Mouse (Mus musculus) layer of hippocampus, adult 9-10 months (tissue): ENCODE results near the gene Tmem69.

Experiments
- DNase-seq: peaks from one replicate; pipeline ENCODE4 v3.0.0; 2022; ENCODE audit warnings: low spot score

Tmem69 gene

GRCm38 (mm10) chr4:116555413-116556300 lies at the start of gene Tmem69:
Gene Tmem69, minus strand, starts transcription at chr4:116555936.
- peak; percentile 84 for DNase-seq

GRCm38 (mm10) chr4:116596978-116597881 lies 41.5 kb upstream of the Tmem69 start:
- DNase-seq = peak; percentile 77

- no peak for DNase-seq
Measured at GRCm38 (mm10) chr4:116596379-116596778, 40.6 kb upstream of the Tmem69 start, which contains the start of gene Ccdc17. Gene Ccdc17, plus strand, starts transcription at chr4:116596654.

GRCm38 (mm10) chr4:116595793-116596192 lies 40.1 kb upstream of the Tmem69 start:
- no peak for DNase-seq

GRCm38 (mm10) chr4:116558151-116558882 lies 2.6 kb upstream of the Tmem69 start:
- DNase-seq = no peak

- peak; percentile 87 for DNase-seq
Measured at GRCm38 (mm10) chr4:116557306-116558121, 1.8 kb upstream of the Tmem69 start, which contains the start of gene Gpbp1l1. Gene Gpbp1l1, plus strand, starts transcription at chr4:116557658.

GRCm38 (mm10) chr4:116556561-116557305 lies 997 bp upstream of the Tmem69 start:
- DNase-seq = peak; percentile 95

GRCm38 (mm10) chr4:116553035-116553434 lies 2.7 kb downstream of the Tmem69 start:
- DNase-seq = no peak

GRCm38 (mm10) chr4:116550432-116550831 lies 5.3 kb downstream of the Tmem69 start:
- DNase-seq = no peak

GRCm38 (mm10) chr4:116537737-116538136 lies 18.0 kb downstream of the Tmem69 start:
- no peak for DNase-seq

GRCm38 (mm10) chr4:116536351-116536750 lies 19.4 kb downstream of the Tmem69 start:
- no peak for DNase-seq

GRCm38 (mm10) chr4:116531109-116531508 lies 24.6 kb downstream of the Tmem69 start:
- DNase-seq = no peak

- peak; percentile 78 for DNase-seq
Measured at GRCm38 (mm10) chr4:116507425-116508218, 48.1 kb downstream of the Tmem69 start, which contains the start of gene Ipp. Gene Ipp, plus strand, starts transcription at chr4:116507549.

GRCm38 (mm10) chr4:116506886-116507424 lies 48.8 kb downstream of the Tmem69 start:
- DNase-seq = no peak
